Mouse (Mus musculus) midbrain, embryonic 14.5 days (tissue): ENCODE measurements around the gene Bcr. TPM values are rescaled to one million over a fixed set of nuclear protein-coding genes. Genes with fewer than 3 reads are reported as not detected.
A peak's percentile ranks its signal among the peaks of the same experiment; 100 is the strongest.
"Not testable (repeated sequence)": the region's sequence is repeated elsewhere in the genome, so short reads cannot be mapped to it uniquely, and the experiment has no call there.

Experiments
- ATAC-seq: fragments of 200-750 bp; cut with Nextera tagmentation; 2 replicates; pipeline ENCODE4 v1.8.0; 2017; ENCODE audit warnings: moderate number of reproducible peaks, moderate library complexity; ENCODE audit not compliant: low FRiP score, low TSS enrichment
- DNase-seq: peaks from one replicate; pipeline ENCODE4 v3.0.0-alpha.2; 2015
- H3K27ac ChIP-seq: fragments of 300-500 bp; sonication (generic); replicated peaks from 2 replicates; pipeline ENCODE4 v1.5.1; 2014; ENCODE audit warnings: mild to moderate bottlenecking, low read depth, low read length, moderate library complexity
- H3K27me3 ChIP-seq: fragments of 300-500 bp; sonication (generic); 2 replicates; pipeline ENCODE4 v1.6.1; 2014; ENCODE audit warnings: low read length, control low read depth, mixed read lengths; ENCODE audit not compliant: control insufficient read depth, insufficient read depth
- H3K36me3 ChIP-seq: fragments of 300-500 bp; sonication (generic); 2 replicates; pipeline ENCODE4 v1.6.1; 2014; ENCODE audit warnings: low read length, control low read depth; ENCODE audit not compliant: control insufficient read depth, insufficient read depth
- H3K4me1 ChIP-seq: fragments of 300-500 bp; sonication (generic); 2 replicates; pipeline ENCODE4 v1.6.1; 2014; ENCODE audit warnings: mild to moderate bottlenecking, antibody characterized with exemption, low read length, control low read depth; ENCODE audit not compliant: control insufficient read depth, insufficient read depth
- H3K4me2 ChIP-seq: fragments of 300-500 bp; sonication (generic); 2 replicates; pipeline ENCODE4 v1.6.1; 2014; ENCODE audit warnings: mild to moderate bottlenecking, low read length, moderate library complexity
- H3K4me3 ChIP-seq: fragments of 300-500 bp; sonication (generic); replicated peaks from 2 replicates; pipeline ENCODE4 v1.5.1; 2014; ENCODE audit warnings: low read depth, low read length
- H3K9ac ChIP-seq: fragments of 300-500 bp; sonication (generic); replicated peaks from 2 replicates; pipeline ENCODE4 v1.6.1; 2014; ENCODE audit warnings: mild to moderate bottlenecking, low read length, moderate library complexity
- H3K9me3 ChIP-seq: fragments of 300-500 bp; sonication (generic); 2 replicates; pipeline ENCODE4 v1.6.1; 2016; ENCODE audit warnings: low read length, control low read depth, mixed read lengths; ENCODE audit not compliant: control insufficient read depth
- WGBS: fragments of 180-500 bp; shearing (Covaris S2); extraction: QIAGEN DNeasy Blood & Tissue Kit; methylation state at CpG from one replicate; pipeline ENCODE4 v1.1.7; 2014; 5-methylcytosine and 5-hydroxymethylcytosine counted together
- polyA plus RNA-seq: library from polyadenylated mRNA; unstranded; fragments of >200 nt; fragmentation: Nextera tagmentation; extraction: Ambion mirVana; gene quantifications from 2 replicates; pipeline ENCODE4 v1.2.1, GENCODE M21; 2014

Bcr gene
- polyA plus RNA-seq, 1 experiment from 2014 or later = 22.8 TPM

DNA sequence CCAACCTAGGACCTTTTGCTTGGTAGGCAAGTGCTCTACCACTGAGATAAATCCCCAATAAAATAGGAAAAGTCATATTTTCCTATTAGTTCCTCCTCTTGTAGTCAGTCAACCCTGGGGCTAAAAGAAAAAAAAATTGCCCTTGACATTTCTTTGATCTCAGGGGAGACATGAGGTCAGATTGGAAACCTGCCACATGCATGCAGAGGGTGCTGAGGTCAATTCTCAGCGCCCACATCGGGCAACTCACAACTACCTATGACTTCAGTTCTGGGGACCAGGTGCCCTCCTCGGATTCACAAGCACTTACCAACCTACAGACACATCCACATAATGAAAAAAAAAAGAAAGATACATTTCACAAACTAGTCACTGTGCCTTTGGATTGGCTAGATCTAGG, 30.2 kb upstream of the Bcr start:
- Histone ChIP-seq H3K4me1 (peaks cover 18% of the 10 kb centered on the region), H3K9me3 (no peaks in the 10 kb centered on the region), H3K36me3 (no peaks in the 10 kb centered on the region), H3K4me2 (no peak overlapping the region), H3K4me3 (no peak overlapping the region), H3K27me3 (no peaks in the 10 kb centered on the region), H3K9ac (no peak overlapping the region), H3K27ac (no peak overlapping the region)
- DNase-seq (no peak), ATAC-seq (no peak)
- WGBS = 90% methylated on average over 3 of the region's 3 CpGs

DNA sequence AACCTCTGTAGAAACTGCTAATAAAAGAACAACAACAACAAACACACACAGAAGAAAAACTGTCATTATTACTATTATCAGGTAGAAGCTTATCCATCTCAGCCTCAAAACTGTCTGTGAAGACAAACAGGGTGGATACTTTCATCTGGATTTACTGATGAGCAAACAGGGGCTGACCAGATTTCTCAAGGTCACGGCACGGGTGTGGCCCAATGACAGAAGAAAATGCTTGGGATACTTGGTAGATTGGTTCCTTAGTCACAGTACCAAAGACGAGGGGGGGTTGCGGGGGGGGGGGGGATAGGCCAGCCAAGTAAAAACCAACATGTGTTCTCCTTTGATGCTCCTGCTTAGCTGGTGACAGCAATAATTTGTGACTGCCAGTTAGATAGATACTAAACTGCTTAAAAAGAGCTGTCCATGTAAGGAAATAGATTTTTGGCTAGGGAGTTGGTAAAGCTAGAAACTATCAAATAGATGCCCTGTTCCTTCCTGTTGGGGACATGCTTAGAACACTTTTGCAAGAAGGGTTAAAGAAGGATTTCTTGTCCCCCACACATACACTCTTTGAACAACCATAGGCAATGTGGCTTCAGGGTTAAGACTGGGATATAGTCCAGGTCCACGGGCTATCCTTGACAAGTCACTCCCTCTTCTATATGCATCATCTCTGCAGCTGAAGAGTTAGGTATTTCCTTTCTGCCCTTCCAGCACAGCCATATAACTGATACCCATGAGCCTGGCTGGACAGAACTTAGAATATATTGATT, 28.9 kb upstream of the Bcr start:
- H3K9ac ChIP-seq = no peak overlapping the region
- no peak overlapping the region for H3K4me2 ChIP-seq
- no peaks in the 10 kb centered on the region for H3K36me3 ChIP-seq
- H3K4me1 ChIP-seq = peaks cover 26% of the 10 kb centered on the region
- H3K9me3 ChIP-seq = no peaks in the 10 kb centered on the region
- no peak overlapping the region for H3K4me3 ChIP-seq
- WGBS = 73% methylated on average over 5 of the region's 5 CpGs
- DNase-seq = no peak
- no peaks in the 10 kb centered on the region for H3K27me3 ChIP-seq
- no peak overlapping the region for H3K27ac ChIP-seq
- no peak for ATAC-seq

- Histone ChIP-seq H3K27ac (peak within 1 kb of the TSS; percentile 79), H3K27me3 (no peaks in the 10 kb centered on the region), H3K9me3 (no peaks in the 10 kb centered on the region), H3K4me1 (peaks cover 32% of the 10 kb centered on the region), H3K36me3 (no peaks in the 10 kb centered on the region), H3K4me3 (no peak within 1 kb of the TSS), H3K4me2 (peak within 1 kb of the TSS; percentile 43), H3K9ac (no peak within 1 kb of the TSS)
- 10% methylated on average over 10 of the region's 10 CpGs for WGBS
- DNase-seq (peak; percentile 97), ATAC-seq (peak; percentile 55)
These were observed 28.0 kb upstream of the Bcr start, which contains the start of gene Rsph14 for GRCm38 (mm10) chr10:75032395-75032794. Gene Rsph14 (minus strand): TSS chr10:75032586.

DNA sequence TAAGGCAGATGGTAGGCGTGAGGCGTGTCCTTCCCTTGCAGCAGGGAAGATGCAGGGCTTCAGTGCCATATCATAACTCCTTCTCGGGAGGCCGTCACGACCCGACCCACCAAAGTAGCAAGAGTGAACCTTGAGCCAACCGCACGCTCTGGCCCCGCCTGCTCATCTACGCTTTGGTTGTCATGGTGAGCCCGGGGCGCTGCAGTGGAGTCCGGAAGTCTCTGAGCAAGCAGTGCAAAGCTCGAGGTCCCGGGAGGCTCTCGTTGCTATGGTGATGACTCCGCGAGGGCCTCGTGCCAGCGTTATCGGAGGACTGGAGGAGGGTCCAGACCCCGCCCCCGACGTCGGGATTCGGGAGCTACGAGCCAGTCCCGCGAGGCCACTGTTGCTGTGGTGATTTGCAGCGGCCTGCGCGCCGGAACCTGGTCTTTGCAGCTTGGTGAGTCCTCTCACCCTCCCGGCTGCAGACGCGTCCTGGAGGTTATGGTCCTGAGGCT, 23.5 kb upstream of the Bcr start, which contains the start of gene Rab36:
Gene Rab36 (plus strand): TSS at position 176 of the 497 bp plus-strand sequence.
- Histone ChIP-seq H3K4me3 (peak within 1 kb of the TSS; percentile 41), H3K4me2 (peak within 1 kb of the TSS; percentile 72), H3K9ac (peak within 1 kb of the TSS; percentile 53), H3K9me3 (no peaks in the 10 kb centered on the region), H3K27ac (peak within 1 kb of the TSS; percentile 89), H3K36me3 (no peaks in the 10 kb centered on the region), H3K4me1 (peaks cover 50% of the 10 kb centered on the region), H3K27me3 (no peaks in the 10 kb centered on the region)
- ATAC-seq (peak; percentile 95), DNase-seq (peak; percentile 99)
- 0% methylated on average over 36 of the region's 36 CpGs for WGBS

- not testable (repeated sequence) for H3K9ac ChIP-seq, H3K27me3 ChIP-seq, ATAC-seq, H3K4me3 ChIP-seq, H3K4me2 ChIP-seq, H3K27ac ChIP-seq, DNase-seq, H3K9me3 ChIP-seq, H3K36me3 ChIP-seq
- 10% methylated on average over 1 of the region's 1 CpGs for WGBS
- peaks cover 31% of the 10 kb centered on the region for H3K4me1 ChIP-seq
These were observed 18.3 kb upstream of the Bcr start for GRCm38 (mm10) chr10:75042060-75042459.

GRCm38 (mm10) chr10:75044459-75044858, 15.9 kb upstream of the Bcr start:
- Histone ChIP-seq H3K9ac (no peak overlapping the region), H3K27me3 (no peaks in the 10 kb centered on the region), H3K27ac (no peak overlapping the region), H3K4me1 (peaks cover 9% of the 10 kb centered on the region; the same call in 1 of the 2 replicates), H3K36me3 (0 out of 2 replicates have a peak, but pooled peaks cover 2% of the 10 kb centered on the region), H3K4me2 (no peak overlapping the region), H3K9me3 (no peaks in the 10 kb centered on the region), H3K4me3 (no peak overlapping the region)
- 52% methylated on average over 7 of the region's 7 CpGs for WGBS
- ATAC-seq (no peak), DNase-seq (no peak)

GRCm38 (mm10) chr10:75045831-75046230, 14.6 kb upstream of the Bcr start:
- Histone ChIP-seq H3K27me3 (no peaks in the 10 kb centered on the region), H3K27ac (no peak overlapping the region), H3K9ac (no peak overlapping the region), H3K4me1 (peaks cover 9% of the 10 kb centered on the region; the same call in 1 of the 2 replicates), H3K9me3 (no peaks in the 10 kb centered on the region), H3K36me3 (0 out of 2 replicates have a peak, but pooled peaks cover 2% of the 10 kb centered on the region), H3K4me3 (no peak overlapping the region), H3K4me2 (no peak overlapping the region)
- DNase-seq (no peak), ATAC-seq (no peak)
- 91% methylated on average over 15 of the region's 15 CpGs for WGBS

- 91% methylated on average over 7 of the region's 7 CpGs for WGBS
- H3K36me3 ChIP-seq = 0 out of 2 replicates have a peak, but pooled peaks cover 2% of the 10 kb centered on the region
- H3K4me1 ChIP-seq = no peaks in the 10 kb centered on the region
- H3K9me3 ChIP-seq = no peaks in the 10 kb centered on the region
- H3K27ac ChIP-seq = no peak overlapping the region
- DNase-seq = no peak
- no peak overlapping the region for H3K4me2 ChIP-seq
- H3K9ac ChIP-seq = no peak overlapping the region
- ATAC-seq = no peak
- H3K27me3 ChIP-seq = no peaks in the 10 kb centered on the region
- no peak overlapping the region for H3K4me3 ChIP-seq
These were observed 11.7 kb upstream of the Bcr start for GRCm38 (mm10) chr10:75048711-75049110.
